Mouse (Mus musculus) forebrain, postnatal 0 days (tissue): Measurements from ENCODE around the gene Cog3. TPM values are rescaled to one million over a fixed set of nuclear protein-coding genes. Genes with fewer than 3 reads are reported as not detected.

Experiments
- ATAC-seq: fragments of 200-750 bp; cut with Nextera tagmentation; 2 replicates; pipeline ENCODE4 v1.8.0; 2017; ENCODE audit warnings: mild to moderate bottlenecking, moderate library complexity
- DNase-seq: peaks from one replicate; pipeline ENCODE4 v3.0.0-alpha.2; 2015
- H3K27ac ChIP-seq: fragments of 300-500 bp; sonication (generic); 2 replicates; pipeline ENCODE4 v1.5.1; 2014; ENCODE audit warnings: low read depth, mild to moderate bottlenecking, antibody characterized with exemption, low read length, moderate library complexity, mixed read lengths
- H3K27me3 ChIP-seq: fragments of 300-500 bp; sonication (generic); 2 replicates; pipeline ENCODE4 v1.6.1; 2014; ENCODE audit warnings: mild to moderate bottlenecking, low read length, mixed read lengths; ENCODE audit not compliant: insufficient read depth
- H3K36me3 ChIP-seq: fragments of 300-500 bp; sonication (generic); 2 replicates; pipeline ENCODE4 v1.6.1; 2014; ENCODE audit warnings: mild to moderate bottlenecking, moderate library complexity; ENCODE audit not compliant: insufficient read depth
- H3K4me1 ChIP-seq: fragments of 300-500 bp; sonication (generic); 2 replicates; pipeline ENCODE4 v1.6.1; 2014; ENCODE audit warnings: antibody characterized with exemption; ENCODE audit not compliant: insufficient read depth
- H3K4me2 ChIP-seq: fragments of 300-500 bp; sonication (generic); 2 replicates; pipeline ENCODE4 v1.6.1; 2014; ENCODE audit warnings: low read depth, mild to moderate bottlenecking, moderate library complexity
- H3K4me3 ChIP-seq: fragments of 300-500 bp; sonication (generic); 2 replicates; pipeline ENCODE4 v1.5.1; 2014; ENCODE audit warnings: low read depth, low read length, mixed read lengths
- H3K9ac ChIP-seq: fragments of 300-500 bp; sonication (generic); 2 replicates; pipeline ENCODE4 v1.6.1; 2014; ENCODE audit warnings: mild to moderate bottlenecking
- H3K9me3 ChIP-seq: fragments of 300-500 bp; sonication (generic); 2 replicates; pipeline ENCODE4 v1.6.1; 2016; ENCODE audit warnings: low read length
- CTCF ChIP-seq: sonication (generic); IDR thresholded peaks from 2 replicates; pipeline ENCODE4 v1.5.1; 2016; ENCODE audit warnings: antibody characterized with exemption, control low read depth, low read depth
- WGBS: fragments of 180-500 bp; shearing (Covaris S2); extraction: QIAGEN DNeasy Blood & Tissue Kit; methylation state at CpG from one replicate; pipeline ENCODE4 v1.1.7; 2014; 5-methylcytosine and 5-hydroxymethylcytosine counted together
- polyA plus RNA-seq: library from polyadenylated mRNA; unstranded; fragments of >200 nt; fragmentation: Nextera tagmentation; extraction: Ambion mirVana; gene quantifications from 2 replicates; pipeline ENCODE4 v1.2.1, GENCODE M21; 2015
- total RNA-seq: library from RNA; depleted of rRNA; stranded (reverse); fragments of >200 nt; gene quantifications from 2 replicates; pipeline ENCODE4 v1.2.3, GENCODE M21; 2014

Gene Cog3
- total and polyA plus RNA-seq, 2 experiments from 2014 or later, result 11.6 to 29.7 TPM

GRCm38 (mm10) chr14:75721977-75722563 is 32.2 kb downstream of the Cog3 start:
- DNase-seq (peak; percentile 92), ATAC-seq (peak; percentile 82)
- Histone ChIP-seq H3K4me1 (no peaks in the 10 kb centered on the region), H3K36me3 (peaks cover 55% of the 10 kb centered on the region), H3K9ac (no peak overlapping the region), H3K4me3 (no peak overlapping the region), H3K27me3 (no peaks in the 10 kb centered on the region), H3K27ac (no peak overlapping the region), H3K9me3 (no peaks in the 10 kb centered on the region), H3K4me2 (no peak overlapping the region)
- WGBS, result 56% methylated on average over 12 of the region's 12 CpGs
- peak; percentile 95 for TF ChIP-seq CTCF

- peaks cover 52% of the 10 kb centered on the region for H3K36me3 ChIP-seq
- H3K9ac ChIP-seq, result no peak overlapping the region
- TF ChIP-seq CTCF, result no peak
- 89% methylated on average over 5 of the region's 5 CpGs for WGBS
- no peaks in the 10 kb centered on the region for H3K27me3 ChIP-seq
- no peak for ATAC-seq
- H3K4me3 ChIP-seq, result no peak overlapping the region
- no peak for DNase-seq
- H3K27ac ChIP-seq, result no peak overlapping the region
- H3K4me1 ChIP-seq, result no peaks in the 10 kb centered on the region
- no peaks in the 10 kb centered on the region for H3K9me3 ChIP-seq
- H3K4me2 ChIP-seq, result no peak overlapping the region
Measured at GRCm38 (mm10) chr14:75720121-75720520, 34.2 kb downstream of the Cog3 start.

GRCm38 (mm10) chr14:75716410-75716809 is 37.9 kb downstream of the Cog3 start:
- ATAC-seq, result no peak
- no peak for TF ChIP-seq CTCF
- no peak for DNase-seq
- Histone ChIP-seq H3K9ac (no peak overlapping the region), H3K27me3 (no peaks in the 10 kb centered on the region), H3K9me3 (no peaks in the 10 kb centered on the region), H3K4me1 (no peaks in the 10 kb centered on the region), H3K36me3 (peaks cover 54% of the 10 kb centered on the region), H3K4me2 (no peak overlapping the region), H3K27ac (no peak overlapping the region), H3K4me3 (no peak overlapping the region)
- WGBS, result 86% methylated on average over 4 of the region's 4 CpGs

- no peak overlapping the region for H3K9ac ChIP-seq
- peak; percentile 73 for TF ChIP-seq CTCF
- no peaks in the 10 kb centered on the region for H3K27me3 ChIP-seq
- H3K27ac ChIP-seq, result no peak overlapping the region
- no peaks in the 10 kb centered on the region for H3K4me1 ChIP-seq
- H3K9me3 ChIP-seq, result no peaks in the 10 kb centered on the region
- WGBS, result 60% methylated on average over 4 of the region's 4 CpGs
- no peak overlapping the region for H3K4me3 ChIP-seq
- no peak overlapping the region for H3K4me2 ChIP-seq
- peak; percentile 54 for DNase-seq
- H3K36me3 ChIP-seq, result peaks cover 49% of the 10 kb centered on the region
- ATAC-seq, result peak; percentile 38; the same call in 1 of the 2 replicates
Measured at GRCm38 (mm10) chr14:75713661-75714060, 40.7 kb downstream of the Cog3 start.

DNA sequence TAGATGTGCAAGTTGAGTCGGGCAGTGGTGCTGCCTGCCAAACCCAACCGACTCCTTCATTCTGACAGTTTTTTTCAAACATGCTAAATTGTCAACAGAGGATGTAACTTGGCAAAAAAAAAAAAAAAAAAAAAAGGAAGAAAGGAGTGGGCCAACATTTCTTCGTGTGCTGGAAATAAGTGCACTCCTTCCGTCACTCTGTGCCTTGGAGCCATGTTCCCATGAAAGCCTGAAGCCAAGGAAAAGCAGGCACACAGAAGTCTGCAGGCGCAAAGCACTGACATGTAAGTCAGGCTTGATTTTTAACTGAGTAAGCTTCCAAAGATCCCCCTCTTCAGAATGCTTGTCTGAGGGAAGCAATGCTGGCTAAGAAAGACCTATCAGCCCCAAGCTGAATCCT is 41.6 kb downstream of the Cog3 start:
- DNase-seq (peak; percentile 55), ATAC-seq (peak; percentile 59)
- Histone ChIP-seq H3K27me3 (no peaks in the 10 kb centered on the region), H3K9ac (no peak overlapping the region), H3K9me3 (no peaks in the 10 kb centered on the region), H3K36me3 (peaks cover 40% of the 10 kb centered on the region), H3K4me2 (no peak overlapping the region), H3K27ac (no peak overlapping the region), H3K4me1 (no peaks in the 10 kb centered on the region), H3K4me3 (no peak overlapping the region)
- WGBS, result 50% methylated on average over 5 of the region's 5 CpGs
- no peak for TF ChIP-seq CTCF

- H3K27ac ChIP-seq, result no peak overlapping the region
- H3K4me3 ChIP-seq, result no peak overlapping the region
- no peaks in the 10 kb centered on the region for H3K4me1 ChIP-seq
- TF ChIP-seq CTCF, result no peak
- no peak overlapping the region for H3K4me2 ChIP-seq
- H3K9me3 ChIP-seq, result no peaks in the 10 kb centered on the region
- no peaks in the 10 kb centered on the region for H3K27me3 ChIP-seq
- no peak overlapping the region for H3K9ac ChIP-seq
- 92% methylated on average over 3 of the region's 3 CpGs for WGBS
- peaks cover 39% of the 10 kb centered on the region for H3K36me3 ChIP-seq
- DNase-seq (no peak), ATAC-seq (no peak)
Measured at GRCm38 (mm10) chr14:75711731-75712130, 42.6 kb downstream of the Cog3 start.

DNA sequence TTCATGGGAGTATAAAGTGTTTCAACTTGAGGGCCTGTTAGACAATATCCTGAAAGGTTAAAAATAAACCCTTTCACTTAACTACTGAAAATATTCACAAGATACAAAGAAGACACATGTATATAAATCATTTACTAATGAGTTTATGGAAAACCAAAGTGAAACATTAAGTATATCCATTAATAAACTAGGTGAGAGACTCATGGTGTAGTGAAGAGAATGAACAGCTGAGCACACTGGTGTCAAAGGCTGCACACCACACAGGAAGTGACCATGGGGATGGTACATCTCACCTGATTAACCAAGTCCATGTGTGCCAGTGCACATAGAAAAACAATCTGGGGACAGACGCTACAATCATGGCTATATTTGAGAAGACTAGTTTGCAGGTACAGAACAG is 45.3 kb downstream of the Cog3 start:
- Histone ChIP-seq H3K27ac (no peak overlapping the region), H3K9me3 (no peaks in the 10 kb centered on the region), H3K9ac (no peak overlapping the region), H3K27me3 (no peaks in the 10 kb centered on the region), H3K4me1 (no peaks in the 10 kb centered on the region), H3K4me2 (no peak overlapping the region), H3K36me3 (peaks cover 32% of the 10 kb centered on the region), H3K4me3 (no peak overlapping the region)
- TF ChIP-seq CTCF, result no peak
- DNase-seq, result no peak
- no peak for ATAC-seq
- 95% methylated on average over 1 of the region's 1 CpGs for whole genome bisulfite sequencing

GRCm38 (mm10) chr14:75707771-75708170 is 46.5 kb downstream of the Cog3 start:
- ATAC-seq (no peak), DNase-seq (no peak)
- Histone ChIP-seq H3K36me3 (peaks cover 44% of the 10 kb centered on the region), H3K27me3 (no peaks in the 10 kb centered on the region), H3K9ac (no peak overlapping the region), H3K9me3 (no peaks in the 10 kb centered on the region), H3K4me1 (no peaks in the 10 kb centered on the region), H3K4me3 (no peak overlapping the region), H3K4me2 (no peak overlapping the region), H3K27ac (no peak overlapping the region)
- TF ChIP-seq CTCF, result no peak
- WGBS, result 45% methylated on average over 7 of the region's 7 CpGs
